Mouse (Mus musculus) lung, postnatal 0 days (tissue): ENCODE measurements around the gene Gm20873. TPM values are rescaled to one million over a fixed set of nuclear protein-coding genes. Genes with fewer than 3 reads are reported as not detected.
"Not testable (repeated sequence)": the region's sequence is repeated elsewhere in the genome, so short reads cannot be mapped to it uniquely, and the experiment has no call there.

Experiments used
- ATAC-seq: fragments of 200-750 bp; cut with Nextera tagmentation; 2 replicates; pipeline ENCODE4 v1.8.0; 2017; ENCODE audit warnings: moderate library complexity
- DNase-seq: peaks from one replicate; pipeline ENCODE4 v3.0.0-alpha.2; 2016; ENCODE audit warnings: low spot score
- H3K27ac ChIP-seq: fragments of 300-500 bp; sonication (generic); 2 replicates; pipeline ENCODE4 v1.5.1; 2014; ENCODE audit warnings: antibody characterized with exemption, mild to moderate bottlenecking, low read length, mixed read lengths
- H3K27me3 ChIP-seq: fragments of 300-500 bp; sonication (generic); replicated peaks from 2 replicates; pipeline ENCODE4 v1.6.1; 2014; ENCODE audit warnings: low read length, mixed read lengths; ENCODE audit not compliant: insufficient read depth
- H3K36me3 ChIP-seq: fragments of 300-500 bp; sonication (generic); 2 replicates; pipeline ENCODE4 v1.6.1; 2014; ENCODE audit warnings: low read length, mixed read lengths; ENCODE audit not compliant: insufficient read depth
- H3K4me1 ChIP-seq: fragments of 300-500 bp; sonication (generic); 2 replicates; pipeline ENCODE4 v1.6.1; 2014; ENCODE audit warnings: antibody characterized with exemption, low read depth, low read length, mixed read lengths; ENCODE audit not compliant: insufficient read depth
- H3K4me2 ChIP-seq: fragments of 300-500 bp; sonication (generic); replicated peaks from 2 replicates; pipeline ENCODE4 v1.6.1; 2014; ENCODE audit warnings: low read depth, mild to moderate bottlenecking, low read length, moderate library complexity, mixed read lengths
- H3K4me3 ChIP-seq: fragments of 300-500 bp; sonication (generic); 2 replicates; pipeline ENCODE4 v1.5.1; 2014; ENCODE audit warnings: low read depth, low read length
- H3K9ac ChIP-seq: fragments of 300-500 bp; sonication (generic); replicated peaks from 2 replicates; pipeline ENCODE4 v1.6.1; 2014; ENCODE audit warnings: low read depth, mild to moderate bottlenecking
- H3K9me3 ChIP-seq: fragments of 300-500 bp; sonication (generic); 2 replicates; pipeline ENCODE4 v1.6.1; 2016; ENCODE audit warnings: low read length, mixed read lengths
- WGBS: fragments of 180-500 bp; shearing (Covaris S2); extraction: QIAGEN DNeasy Blood & Tissue Kit; methylation state at CpG from one replicate; pipeline ENCODE4 v1.1.7; 2014; 5-methylcytosine and 5-hydroxymethylcytosine counted together
- polyA plus RNA-seq: library from polyadenylated mRNA; unstranded; fragments of >200 nt; fragmentation: Nextera tagmentation; extraction: Ambion mirVana; gene quantifications from 2 replicates; pipeline ENCODE4 v1.2.1, GENCODE M21; 2015

Gene Gm20873
- not detected in 2 replicates for polyA plus RNA-seq

GRCm38 (mm10) chrY:6266798-6267197, at the start of gene Gm20873:
Gene Gm20873, plus strand, starts transcription at chrY:6267098.
- not testable (repeated sequence) for ATAC-seq, H3K4me1 ChIP-seq, H3K27ac ChIP-seq, H3K9me3 ChIP-seq, DNase-seq, H3K4me2 ChIP-seq, H3K27me3 ChIP-seq, H3K36me3 ChIP-seq, H3K9ac ChIP-seq, H3K4me3 ChIP-seq

- WGBS, result 57% methylated on average over 2 of the region's 3 CpGs
- H3K27me3 ChIP-seq, DNase-seq, ATAC-seq, H3K36me3 ChIP-seq, H3K9ac ChIP-seq, H3K4me3 ChIP-seq, H3K27ac ChIP-seq, H3K4me2 ChIP-seq, H3K4me1 ChIP-seq, H3K9me3 ChIP-seq: not testable (repeated sequence)
Observed at GRCm38 (mm10) chrY:6237895-6238294, 29.0 kb upstream of the Gm20873 start, which contains the start of gene Gm21746. Gene Gm21746, minus strand, starts transcription at chrY:6237995.

Other genes starting within 250 kb of the Gm20873 start
- not detected in 2 replicates for gene Gm21746, start 29.1 kb upstream of the Gm20873 start, polyA plus RNA-seq